Mouse (Mus musculus) stomach, embryonic 14.5 days (tissue): ENCODE measurements at regions not wholly inside any gene's neighbourhood (a gene's known extent, or its start where the extent isn't known, plus 50 kb on each side); places are given as distances from the start of the nearest gene placed in this dataset.

Experiments used
- ATAC-seq: fragments of 200-750 bp; cut with Nextera tagmentation; 2 replicates; pipeline ENCODE4 v1.8.0; 2017; ENCODE audit warnings: low read depth, moderate TSS enrichment; ENCODE audit not compliant: insufficient number of reproducible peaks, insufficient read depth, low FRiP score
- H3K27ac ChIP-seq: fragments of 300-500 bp; sonication (generic); 2 replicates; pipeline ENCODE4 v1.5.1; 2014; ENCODE audit warnings: mild to moderate bottlenecking, low read length, moderate library complexity, mixed read lengths
- H3K27me3 ChIP-seq: fragments of 300-500 bp; sonication (generic); 2 replicates; pipeline ENCODE4 v1.6.1; 2014; ENCODE audit warnings: low read length, control low read depth, mixed read lengths; ENCODE audit not compliant: control insufficient read depth, insufficient read depth
- H3K36me3 ChIP-seq: fragments of 300-500 bp; sonication (generic); 2 replicates; pipeline ENCODE4 v1.6.1; 2014; ENCODE audit warnings: mild to moderate bottlenecking, control low read depth, low read length, moderate library complexity, mixed read lengths; ENCODE audit not compliant: control insufficient read depth, insufficient read depth
- H3K4me1 ChIP-seq: fragments of 300-500 bp; sonication (generic); 2 replicates; pipeline ENCODE4 v1.6.1; 2014; ENCODE audit warnings: low read length, control low read depth, mixed read lengths; ENCODE audit not compliant: control insufficient read depth, insufficient read depth
- H3K4me2 ChIP-seq: fragments of 300-500 bp; sonication (generic); replicated peaks from 2 replicates; pipeline ENCODE4 v1.6.1; 2014; ENCODE audit warnings: low read depth, low read length, control low read depth
- H3K4me3 ChIP-seq: fragments of 300-500 bp; sonication (generic); 2 replicates; pipeline ENCODE4 v1.5.1; 2014; ENCODE audit warnings: low read depth, low read length, control low read depth
- H3K9ac ChIP-seq: fragments of 300-500 bp; sonication (generic); replicated peaks from 2 replicates; pipeline ENCODE4 v1.6.1; 2014; ENCODE audit warnings: low read depth, mild to moderate bottlenecking, control low read depth, low read length, moderate library complexity, mixed read lengths
- H3K9me3 ChIP-seq: fragments of 300-500 bp; sonication (generic); 2 replicates; pipeline ENCODE4 v1.6.1; 2016; ENCODE audit warnings: low read depth, low read length, control low read depth; ENCODE audit not compliant: control insufficient read depth
- WGBS: fragments of 180-500 bp; shearing (Covaris S2); extraction: QIAGEN DNeasy Blood & Tissue Kit; methylation state at CpG from one replicate; pipeline ENCODE4 v1.1.7; 2014; 5-methylcytosine and 5-hydroxymethylcytosine counted together

GRCm38 (mm10) chr14:48740942-48741602, 67.5 kb upstream of the Otx2 start:
- Histone ChIP-seq H3K9ac (no peak overlapping the region), H3K27me3 (no peaks in the 10 kb centered on the region), H3K4me3 (no peak overlapping the region), H3K9me3 (no peaks in the 10 kb centered on the region), H3K4me1 (no peaks in the 10 kb centered on the region), H3K36me3 (no peaks in the 10 kb centered on the region), H3K4me2 (no peak overlapping the region), H3K27ac (no peak overlapping the region)
- 55% methylated on average over 7 of the region's 7 CpGs for WGBS
- no peak for ATAC-seq

GRCm38 (mm10) chr14:48739121-48739520, 65.5 kb upstream of the Otx2 start:
- no peak for ATAC-seq
- H3K4me1 ChIP-seq, result no peaks in the 10 kb centered on the region
- H3K9ac ChIP-seq, result no peak overlapping the region
- H3K9me3 ChIP-seq, result no peaks in the 10 kb centered on the region
- no peaks in the 10 kb centered on the region for H3K36me3 ChIP-seq
- no peak overlapping the region for H3K27ac ChIP-seq
- H3K27me3 ChIP-seq, result no peaks in the 10 kb centered on the region
- H3K4me2 ChIP-seq, result no peak overlapping the region
- no peak overlapping the region for H3K4me3 ChIP-seq
- 89% methylated on average over 4 of the region's 4 CpGs for WGBS

- H3K27me3 ChIP-seq, result no peaks in the 10 kb centered on the region
- no peak overlapping the region for H3K4me2 ChIP-seq
- H3K27ac ChIP-seq, result no peak overlapping the region
- no peak overlapping the region for H3K4me3 ChIP-seq
- no peak for ATAC-seq
- WGBS, result 67% methylated on average over 10 of the region's 10 CpGs
- H3K9me3 ChIP-seq, result no peaks in the 10 kb centered on the region
- H3K9ac ChIP-seq, result no peak overlapping the region
- no peaks in the 10 kb centered on the region for H3K4me1 ChIP-seq
- no peaks in the 10 kb centered on the region for H3K36me3 ChIP-seq
Measured at GRCm38 (mm10) chr14:48738641-48739040, 65.0 kb upstream of the Otx2 start.

- Histone ChIP-seq H3K4me1 (no peaks in the 10 kb centered on the region), H3K9me3 (no peaks in the 10 kb centered on the region), H3K9ac (no peak overlapping the region), H3K27ac (no peak overlapping the region), H3K4me2 (no peak overlapping the region), H3K36me3 (no peaks in the 10 kb centered on the region), H3K27me3 (no peaks in the 10 kb centered on the region), H3K4me3 (no peak overlapping the region)
- WGBS, result 66% methylated on average over 10 of the region's 10 CpGs
- no peak for ATAC-seq
Measured at GRCm38 (mm10) chr14:48738213-48738612, 64.6 kb upstream of the Otx2 start.

GRCm38 (mm10) chr14:48736969-48737860, 63.6 kb upstream of the Otx2 start:
- Histone ChIP-seq H3K36me3 (no peaks in the 10 kb centered on the region), H3K4me3 (no peak overlapping the region), H3K27ac (no peak overlapping the region), H3K4me1 (no peaks in the 10 kb centered on the region), H3K9ac (no peak overlapping the region), H3K4me2 (no peak overlapping the region), H3K27me3 (no peaks in the 10 kb centered on the region), H3K9me3 (no peaks in the 10 kb centered on the region)
- 60% methylated on average over 14 of the region's 14 CpGs for WGBS
- ATAC-seq, result no peak

GRCm38 (mm10) chr14:48736211-48736610, 62.6 kb upstream of the Otx2 start:
- no peak overlapping the region for H3K27ac ChIP-seq
- H3K9ac ChIP-seq, result no peak overlapping the region
- H3K27me3 ChIP-seq, result no peaks in the 10 kb centered on the region
- H3K4me2 ChIP-seq, result no peak overlapping the region
- 79% methylated on average over 6 of the region's 6 CpGs for WGBS
- no peaks in the 10 kb centered on the region for H3K9me3 ChIP-seq
- no peak overlapping the region for H3K4me3 ChIP-seq
- no peaks in the 10 kb centered on the region for H3K4me1 ChIP-seq
- no peaks in the 10 kb centered on the region for H3K36me3 ChIP-seq
- ATAC-seq, result no peak

GRCm38 (mm10) chr14:48729996-48730395, 56.4 kb upstream of the Otx2 start:
- H3K4me1 ChIP-seq, result no peaks in the 10 kb centered on the region
- WGBS, result 99% methylated on average over 2 of the region's 2 CpGs
- H3K4me2 ChIP-seq, result no peak overlapping the region
- H3K9me3 ChIP-seq, result no peaks in the 10 kb centered on the region
- ATAC-seq, result no peak
- H3K36me3 ChIP-seq, result no peaks in the 10 kb centered on the region
- no peaks in the 10 kb centered on the region for H3K27me3 ChIP-seq
- no peak overlapping the region for H3K4me3 ChIP-seq
- H3K9ac ChIP-seq, result no peak overlapping the region
- no peak overlapping the region for H3K27ac ChIP-seq
